Mouse (Mus musculus): ENCODE data around the gene Irf2bp1.
A peak's percentile ranks its signal among the peaks of the same experiment; 100 is the strongest.

The Irf2bp1 gene

DNA sequence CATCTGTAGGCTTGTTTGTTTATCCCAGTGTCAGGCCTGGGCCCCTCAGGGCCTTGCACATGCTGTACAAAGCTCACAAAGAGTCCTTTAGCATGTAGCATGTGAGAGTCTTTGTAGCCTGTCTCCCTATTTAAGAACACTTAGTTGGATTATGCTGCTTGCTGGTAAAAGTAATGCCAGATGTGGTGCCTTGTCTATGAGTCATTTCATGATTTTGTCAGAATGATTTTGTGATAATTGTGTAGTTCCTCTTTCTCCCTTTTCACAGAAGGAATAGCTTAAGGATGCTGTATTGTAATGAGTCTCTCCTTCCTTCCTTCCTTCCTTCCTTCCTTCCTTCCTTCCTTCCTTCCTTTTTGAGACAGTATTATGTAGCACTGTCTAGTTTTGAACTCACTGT, 24.2 kb downstream of the Irf2bp1 start:
- DNase-seq (ENCODE audit: inconsistent ontology term), result no peak

DNA sequence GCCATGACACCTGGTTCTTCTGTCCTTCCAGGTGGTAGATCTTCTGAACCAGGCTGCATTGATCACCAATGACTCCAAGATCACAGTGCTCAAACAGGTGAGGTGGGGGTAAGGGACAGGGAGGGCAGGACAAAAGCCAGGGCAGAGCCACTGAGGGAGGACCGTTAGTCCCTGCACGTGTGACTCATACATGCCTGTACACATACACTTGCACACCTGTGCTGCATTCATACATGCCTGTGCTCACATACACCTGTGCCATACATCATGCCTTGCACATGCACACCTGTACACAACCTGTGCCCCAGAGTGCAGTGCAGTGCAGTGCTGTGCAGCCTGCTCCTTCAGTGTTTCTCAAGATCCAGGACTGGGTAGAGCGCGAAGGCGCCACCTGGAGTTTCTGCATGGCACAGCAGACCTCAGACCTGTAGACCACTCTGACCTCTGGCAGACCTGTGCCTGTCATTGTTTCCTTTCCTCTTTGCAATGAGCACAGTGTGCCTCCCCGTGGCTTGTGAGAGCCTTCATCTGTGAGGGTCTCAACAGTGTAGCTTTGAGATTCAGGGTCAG, 25.3 kb downstream of the Irf2bp1 start:
- DNase-seq (ENCODE audit: inconsistent ontology term), result peak; percentile 40

DNA sequence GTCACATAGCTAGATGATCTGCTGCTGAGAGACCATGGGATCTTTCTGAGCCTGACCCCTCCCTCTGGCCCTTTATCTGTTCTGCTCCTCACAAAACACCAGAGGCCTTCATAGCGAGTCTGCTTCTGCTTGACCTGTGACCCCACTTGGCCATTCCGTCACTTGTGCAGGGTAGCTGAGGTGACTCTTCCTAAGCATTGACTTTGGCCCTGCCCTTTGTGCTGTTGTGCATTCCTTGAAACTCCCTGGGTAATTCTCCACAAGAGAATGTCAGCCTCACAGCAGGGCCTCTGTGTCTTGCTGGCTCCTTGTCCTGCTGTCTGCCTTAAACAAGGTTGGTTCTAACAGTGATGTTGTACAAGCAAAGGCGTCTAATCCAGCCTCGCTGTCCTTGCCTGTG, 27.8 kb downstream of the Irf2bp1 start:
- DNase-seq (ENCODE audit: inconsistent ontology term), result no peak

DNA sequence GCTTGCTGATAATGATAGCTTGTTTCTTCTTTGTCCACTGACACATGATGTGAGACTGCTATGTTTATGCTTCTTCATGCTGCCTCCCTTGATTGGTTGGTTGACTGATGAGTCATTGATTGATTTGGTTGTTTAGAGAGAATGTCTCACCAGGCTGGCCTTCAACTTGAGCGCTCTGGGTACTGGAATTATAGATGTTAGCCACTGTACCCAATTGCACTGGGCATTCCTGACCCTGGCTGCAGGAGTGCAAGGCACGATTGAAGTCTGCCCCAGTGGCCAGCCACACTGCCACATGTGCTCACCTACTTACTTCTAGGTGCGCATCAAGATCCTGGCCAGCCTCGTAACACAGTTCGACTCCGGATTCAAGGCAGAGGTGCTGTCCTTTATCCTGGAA, 40.8 kb downstream of the Irf2bp1 start:
- no peak for DNase-seq (ENCODE audit: inconsistent ontology term)

DNA sequence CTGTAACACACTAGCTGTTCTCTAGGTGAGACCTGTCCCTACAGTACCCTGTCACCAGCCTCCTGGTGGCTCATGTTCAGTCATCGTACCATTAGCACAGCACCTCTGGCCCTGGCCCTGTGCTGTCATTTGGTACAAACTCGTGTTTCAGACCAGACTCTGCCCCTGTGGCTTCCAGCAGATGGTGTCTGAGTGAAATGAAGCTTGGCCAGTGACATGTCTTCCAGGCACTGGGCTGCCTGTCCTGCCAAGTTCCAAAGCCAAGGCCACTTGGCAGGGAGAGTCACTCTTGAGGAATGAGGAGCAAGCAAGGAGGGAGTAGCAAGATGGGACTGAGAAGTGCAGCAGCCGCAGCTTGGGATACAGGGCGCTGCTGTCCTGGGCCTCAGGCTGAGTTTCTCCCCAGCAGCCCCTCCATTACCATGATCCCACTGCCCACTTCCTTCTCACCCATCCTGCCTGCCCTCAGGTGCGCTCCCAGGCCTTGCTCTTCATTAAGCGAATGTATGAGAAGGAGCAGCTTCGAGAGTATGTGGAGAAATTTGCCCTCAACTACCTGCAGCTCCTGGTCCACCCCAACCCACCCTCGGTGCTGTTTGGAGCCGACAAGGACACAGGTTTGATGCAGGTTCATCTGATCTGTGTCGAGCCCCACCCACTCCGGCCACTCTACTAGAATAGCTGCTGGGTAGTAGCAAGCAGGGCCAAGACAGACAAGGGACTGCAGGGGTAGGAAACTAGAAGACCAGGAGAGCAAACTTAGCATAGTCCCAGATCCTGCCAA, 42.6 kb downstream of the Irf2bp1 start:
- peak; percentile 32 for DNase-seq (ENCODE audit: inconsistent ontology term)

DNA sequence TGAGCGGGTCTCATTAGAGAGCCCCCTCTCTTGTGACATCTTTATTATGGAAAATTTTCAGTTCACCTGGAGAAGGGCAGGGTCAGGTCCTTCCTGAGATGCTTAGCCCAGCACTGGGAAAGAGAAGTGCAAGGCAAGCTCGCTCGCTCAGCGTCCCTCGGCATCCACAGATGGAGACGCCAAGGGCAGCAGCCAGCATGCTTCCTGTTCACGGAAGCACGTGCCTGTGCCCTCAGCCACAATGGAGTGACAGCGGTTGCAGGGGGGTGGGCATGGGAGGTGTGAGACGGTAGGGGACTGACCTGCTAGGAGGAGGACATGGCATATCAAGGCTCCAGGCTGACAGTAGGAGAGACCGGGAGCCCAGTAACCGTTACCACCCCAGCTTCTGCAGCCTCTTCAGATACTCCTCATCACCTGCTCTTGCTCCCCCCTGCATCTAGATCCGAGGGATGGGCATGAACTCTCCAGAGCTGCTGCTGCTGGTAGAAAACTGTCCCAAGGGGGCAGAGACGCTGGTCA, 44.2 kb downstream of the Irf2bp1 start:
- no peak for DNase-seq (ENCODE audit: inconsistent ontology term)

DNA sequence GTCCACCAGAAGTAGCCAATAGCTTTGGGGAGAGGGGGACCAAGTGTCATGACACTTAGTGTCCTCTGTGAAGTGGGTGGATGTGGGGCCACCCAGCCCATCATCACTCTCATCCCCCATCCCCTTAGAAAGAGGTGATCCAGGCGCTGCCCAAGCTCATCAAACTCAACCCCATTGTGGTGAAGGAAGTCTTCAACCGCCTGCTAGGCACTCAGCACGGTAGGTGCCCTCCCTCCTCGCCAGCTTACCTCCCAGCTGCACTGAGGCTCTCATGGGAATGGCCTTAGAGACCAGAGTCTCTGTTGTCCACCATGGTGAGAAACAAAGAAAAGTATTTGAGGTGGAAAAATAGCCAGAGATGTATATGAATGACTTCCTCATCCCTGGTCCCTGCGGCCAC, 45.4 kb downstream of the Irf2bp1 start:
- DNase-seq (ENCODE audit: inconsistent ontology term), result no peak

DNA sequence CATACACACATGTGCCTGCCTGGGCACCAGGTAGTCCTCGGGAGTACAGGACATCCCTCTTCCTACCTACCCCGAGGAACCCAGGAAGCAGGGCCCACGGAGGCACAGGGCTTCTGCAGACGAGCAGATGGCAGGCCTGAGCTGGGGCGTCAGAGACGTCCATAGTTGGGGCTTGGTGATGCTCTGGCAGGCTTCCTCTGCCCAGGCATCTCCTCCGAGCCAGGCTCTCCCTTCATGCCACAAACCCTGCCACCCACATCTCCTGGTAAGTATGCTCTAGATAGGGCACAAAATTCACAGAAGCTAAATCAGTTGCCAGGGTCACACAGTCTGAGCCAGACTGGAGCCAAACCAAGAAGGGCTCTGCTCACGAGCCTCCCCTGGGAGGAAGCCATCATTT, 46.3 kb downstream of the Irf2bp1 start:
- DNase-seq (ENCODE audit: inconsistent ontology term), result no peak

DNA sequence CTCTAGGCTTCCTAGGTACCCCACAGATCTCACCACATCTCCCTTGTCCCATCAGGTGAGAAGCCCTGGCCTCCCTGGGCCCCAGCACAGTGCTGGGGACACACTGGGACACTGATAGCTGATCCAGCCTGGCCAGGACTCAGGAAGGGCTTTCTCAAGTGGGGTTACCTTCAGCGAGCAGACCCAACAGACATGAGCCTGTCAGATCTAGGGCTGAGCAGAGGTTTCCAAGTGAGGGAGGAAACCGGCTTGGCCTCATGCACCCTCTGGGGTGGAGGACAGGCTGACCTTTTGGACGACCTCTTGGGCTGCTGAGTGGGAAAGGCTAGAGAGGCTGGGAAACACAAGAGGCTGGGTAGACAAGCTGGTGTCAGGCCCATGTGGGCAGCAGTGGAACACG, 47.3 kb downstream of the Irf2bp1 start:
- DNase-seq (ENCODE audit: inconsistent ontology term), result no peak

DNA sequence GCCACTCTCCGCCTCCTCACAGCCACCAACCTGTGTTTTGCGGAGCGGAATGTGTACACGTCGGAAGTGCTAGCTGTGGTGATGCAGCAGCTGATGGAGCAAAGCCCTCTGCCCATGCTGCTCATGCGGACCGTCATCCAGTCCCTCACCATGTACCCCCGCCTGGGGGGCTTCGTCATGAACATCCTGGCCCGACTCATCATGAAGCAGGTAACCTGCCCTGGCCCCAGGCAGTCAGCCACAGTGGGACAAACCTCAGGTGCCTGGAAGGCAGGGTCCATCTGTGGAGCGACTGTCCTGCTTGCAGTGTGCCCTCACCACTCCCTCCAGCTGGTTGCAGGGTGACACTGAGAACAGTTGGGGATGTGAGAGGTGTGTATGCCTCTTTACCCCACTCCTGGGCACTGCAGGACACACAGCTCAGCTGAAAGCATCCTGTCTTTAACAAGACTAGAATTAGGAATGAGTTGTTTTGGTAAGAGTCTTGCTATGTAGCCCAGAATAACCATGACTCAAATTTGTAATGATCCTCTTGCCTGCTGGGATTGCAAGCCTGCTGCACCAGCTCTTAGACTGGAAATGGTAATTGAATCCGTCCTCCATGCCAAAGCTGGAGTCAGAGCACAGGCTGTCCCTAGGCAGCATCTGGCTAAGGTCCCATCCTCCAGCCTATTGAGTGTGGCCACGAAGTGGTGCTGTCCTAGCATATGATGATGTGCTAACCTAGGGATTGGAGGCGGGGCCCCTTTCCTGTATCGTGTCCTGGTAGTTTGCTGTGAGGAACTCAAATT, 48.7 kb downstream of the Irf2bp1 start:
- DNase-seq (ENCODE audit: inconsistent ontology term), result no peak

DNA sequence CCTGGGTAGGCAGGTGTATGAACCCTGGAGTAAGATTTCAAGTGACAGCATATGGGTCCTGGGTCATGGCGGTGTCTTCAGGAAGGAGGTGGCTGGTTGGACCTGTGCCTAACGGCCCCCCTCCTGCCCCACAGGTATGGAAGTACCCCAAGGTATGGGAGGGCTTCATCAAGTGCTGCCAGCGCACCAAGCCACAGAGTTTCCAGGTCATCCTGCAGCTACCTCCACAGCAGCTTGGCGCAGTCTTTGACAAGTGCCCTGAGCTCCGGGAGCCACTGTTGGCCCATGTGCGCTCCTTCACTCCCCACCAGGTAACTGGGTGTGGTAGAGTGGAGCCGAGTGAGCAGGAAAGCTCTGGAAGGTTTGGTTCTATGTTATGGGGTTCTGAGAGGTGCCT, 49.3 kb downstream of the Irf2bp1 start:
- no peak for DNase-seq (ENCODE audit: inconsistent ontology term)

DNA sequence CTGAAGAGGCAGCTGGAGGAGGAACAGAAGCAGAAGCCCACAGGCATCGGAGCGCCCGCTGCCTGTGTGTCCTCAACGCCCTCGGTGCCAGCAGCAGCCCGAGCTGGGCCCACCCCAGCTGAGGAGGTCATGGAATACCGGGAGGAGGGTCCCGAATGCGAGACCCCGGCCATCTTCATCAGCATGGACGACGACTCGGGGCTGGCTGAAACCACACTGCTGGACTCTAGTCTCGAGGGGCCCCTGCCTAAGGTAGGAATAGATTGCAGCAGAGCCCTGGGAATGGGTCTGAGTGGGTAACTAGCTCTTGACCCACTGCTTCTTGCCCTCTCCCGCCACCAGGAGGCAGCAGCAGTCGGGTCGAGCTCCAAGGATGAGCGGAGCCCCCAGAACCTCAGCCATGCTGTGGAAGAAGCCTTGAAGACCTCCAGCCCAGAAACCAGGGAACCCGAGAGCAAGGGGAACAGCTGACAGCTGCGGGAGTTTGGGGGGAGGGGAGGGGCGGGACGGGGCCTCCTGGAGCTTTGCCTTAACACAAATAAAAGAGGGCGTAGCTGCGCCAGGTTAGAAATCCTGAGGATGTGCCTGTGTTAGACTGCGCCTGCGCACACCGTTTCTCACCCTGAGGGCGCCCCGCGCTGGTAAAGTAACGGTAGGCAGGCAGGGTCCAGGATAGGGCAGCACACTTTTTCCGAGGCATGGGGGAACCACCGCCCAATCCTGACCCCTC, 50.4 kb downstream of the Irf2bp1 start, which contains the start of gene Rsph6a:
Gene Rsph6a, plus strand, starts transcription at position 644 of the 730 bp plus-strand sequence.
- no peak for DNase-seq (ENCODE audit: inconsistent ontology term)

DNA sequence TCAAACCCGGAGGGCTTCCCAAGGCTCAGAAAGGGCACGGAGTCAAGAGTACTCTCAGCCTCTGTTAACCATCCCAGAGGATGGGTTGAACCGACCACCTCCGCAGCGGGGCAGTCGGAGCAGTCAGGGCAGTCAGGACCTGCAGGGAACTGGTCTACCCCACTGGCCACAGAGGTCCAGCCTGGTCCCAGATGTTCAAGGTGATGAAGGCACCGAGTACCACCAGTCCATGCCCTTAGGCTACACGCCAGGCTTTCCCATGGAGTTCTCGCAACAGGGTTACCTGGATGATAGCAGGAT, 50.9 kb downstream of the Irf2bp1 start:
- no peak for DNase-seq (ENCODE audit: inconsistent ontology term)

DNA sequence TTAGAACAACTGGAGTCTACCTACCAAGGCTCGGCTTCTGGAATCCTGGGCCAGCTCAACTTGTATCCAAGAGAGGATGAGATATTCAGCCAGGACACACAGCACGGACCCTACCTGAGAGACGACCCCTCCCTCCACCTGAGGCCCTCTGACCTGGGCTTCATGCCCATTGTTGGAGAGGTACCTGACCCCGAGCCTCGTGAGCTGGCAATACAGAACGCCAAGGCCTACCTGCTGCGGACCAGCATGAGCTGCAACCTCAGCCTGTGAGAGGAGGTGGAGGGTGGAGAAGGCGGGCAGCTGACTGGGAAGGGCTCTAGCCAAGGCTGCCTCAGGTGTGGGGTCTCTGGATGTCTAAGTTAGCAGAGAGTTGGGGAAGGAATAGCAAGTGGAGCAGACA, 51.3 kb downstream of the Irf2bp1 start:
- no peak for DNase-seq (ENCODE audit: inconsistent ontology term)
